Comparison of ENCODE assay signal across 8 mouse cellular contexts in the genomic region with DNA sequence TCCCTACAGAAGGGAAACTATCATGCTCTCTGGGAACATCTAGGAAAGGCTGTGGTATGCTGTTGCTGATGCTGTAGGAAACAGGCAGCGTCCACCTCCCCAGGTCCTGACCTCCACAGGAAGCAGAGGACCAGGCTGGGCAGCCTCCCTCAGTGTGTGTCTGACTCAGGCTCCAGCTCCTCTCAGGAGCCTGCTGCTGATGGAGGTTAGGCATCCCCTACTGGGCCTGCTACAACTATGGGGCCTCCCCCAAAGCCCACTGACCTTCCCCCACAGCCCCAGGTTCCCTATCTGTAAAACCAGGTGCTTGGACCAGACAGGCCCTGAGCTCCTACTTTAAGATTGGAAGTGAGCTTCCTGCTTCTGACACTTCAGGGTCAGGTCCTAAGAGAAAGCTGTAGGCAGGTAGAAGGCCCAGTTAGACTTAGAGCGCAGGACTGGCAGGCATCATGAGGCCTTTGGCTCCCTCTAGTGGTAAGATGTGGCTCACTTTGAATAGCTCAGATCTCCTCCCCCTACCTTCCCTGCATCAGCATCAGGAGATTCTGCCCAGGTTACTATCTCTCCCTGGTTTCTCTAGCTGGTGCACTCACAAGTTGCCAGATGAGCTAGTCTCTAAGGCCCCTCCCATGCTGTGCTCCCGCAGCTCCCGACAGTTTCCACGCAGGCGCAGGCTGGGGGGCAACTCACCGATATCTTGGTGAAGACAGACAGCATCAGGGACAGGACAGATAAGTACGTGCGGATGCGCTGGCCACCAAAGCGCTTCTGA. TPM values are rescaled to one million over a fixed set of nuclear protein-coding genes. Genes with fewer than 3 reads are reported as not detected.
DNase-seq lines count a peak whose midpoint lies in the region; ATAC-seq and TF ChIP-seq lines count a peak whose summit lies in the region.

No protein-coding gene starts in this region.

- H3K4me1 ChIP-seq in intestine, postnatal 0 days (replicated peaks; ENCODE audit: control insufficient read depth, insufficient read depth, low read length), result no peaks in the 10 kb centered on the region
- H3K4me1 ChIP-seq in midbrain, embryonic 11.5 days (ENCODE audit: control insufficient read depth, insufficient read depth, low read length), result no peaks in the 10 kb centered on the region

- H3K4me3 ChIP-seq in intestine, postnatal 0 days (ENCODE audit: low read depth, low read length), result no peak overlapping the region
- no peak overlapping the region for H3K4me3 ChIP-seq in midbrain, embryonic 11.5 days (ENCODE audit: low read depth, low read length)

- H3K27ac ChIP-seq in intestine, postnatal 0 days (ENCODE audit: low read depth, low read length), result no peak overlapping the region
- H3K27ac ChIP-seq in midbrain, embryonic 11.5 days (ENCODE audit: low read depth, low read length), result no peak overlapping the region

- peak; percentile 72 for ATAC-seq in granulocyte monocyte progenitor cell, adult 5-6 weeks (replicated peaks; ENCODE audit: poor library complexity, severe bottlenecking)
- peak; percentile 63; the same call in 1 of the 2 replicates for ATAC-seq in intestine, postnatal 0 days
- ATAC-seq in midbrain, embryonic 11.5 days (ENCODE audit: low FRiP score), result peak; percentile 50

- peak; percentile 96 for TF ChIP-seq CTCF in intestine, postnatal 0 days (IDR thresholded peaks at IDR 0.05; ENCODE audit: low read depth)

- no peaks in the 10 kb centered on the region for H3K9me3 ChIP-seq in intestine, postnatal 0 days (ENCODE audit: control insufficient read depth)
- H3K9me3 ChIP-seq in midbrain, embryonic 11.5 days (ENCODE audit: control insufficient read depth, low read length), result no peaks in the 10 kb centered on the region

- no peaks in the 10 kb centered on the region for H3K36me3 ChIP-seq in intestine, postnatal 0 days (ENCODE audit: control insufficient read depth, insufficient read depth)
- no peaks in the 10 kb centered on the region for H3K36me3 ChIP-seq in midbrain, embryonic 11.5 days (ENCODE audit: control insufficient read depth, insufficient read depth, low read length)

- DNase-seq in urinary bladder, adult 18-20 months (ENCODE audit: low spot score in 2 of 2), result peak; percentile 33 to 44
- DNase-seq in urinary bladder, postnatal 10 days (ENCODE audit: low spot score), result no peak
- DNase-seq in embryo, embryonic 9.5 days (ENCODE audit: extremely low spot score), result peak; percentile 80
- DNase-seq in left cerebral cortex, postnatal 25 days (ENCODE audit: low spot score in 2 of 2), result peak; percentile 81 to 88
- DNase-seq in midbrain, embryonic 11.5 days (ENCODE audit: low spot score, missing footprints), result peak; percentile 97
- DNase-seq in spleen, adult 18-20 months, result peak; percentile 24 to 54

- no peak overlapping the region for H3K9ac ChIP-seq in intestine, postnatal 0 days (ENCODE audit: low read depth, low read length)
- H3K9ac ChIP-seq in midbrain, embryonic 11.5 days (ENCODE audit: low read length), result no peak overlapping the region

- no peaks in the 10 kb centered on the region for H3K27me3 ChIP-seq in intestine, postnatal 0 days (replicated peaks; ENCODE audit: control insufficient read depth, insufficient read depth, low read length)
- no peaks in the 10 kb centered on the region for H3K27me3 ChIP-seq in midbrain, embryonic 11.5 days (ENCODE audit: control insufficient read depth, insufficient read depth, low read length)

- WGBS in intestine, postnatal 0 days, result 44% methylated on average over 11 of the region's 11 CpGs
- 45% methylated on average over 11 of the region's 11 CpGs for WGBS in midbrain, embryonic 11.5 days

- intact Hi-C loops in left cerebral cortex, postnatal 25 days (cut with DNase I), result loop anchor here (1.0 to 10.0 kb wide), 5 partner anchors 48 to 520 kb away; a partner anchor contains a TSS

- H3K4me2 ChIP-seq in intestine, postnatal 0 days (replicated peaks; ENCODE audit: low read depth), result no peak overlapping the region
- H3K4me2 ChIP-seq in midbrain, embryonic 11.5 days, result no peak overlapping the region

RNA-seq across cellular contexts. Expression of a gene that starts 6.1 kb away (rescaled TPM):
- not detected in 2 replicates for total RNA-seq in granulocyte monocyte progenitor cell, adult 5-6 weeks (2014; fragmentation: Nextera tagmentation)
- total RNA-seq in granulocyte monocyte progenitor cell, adult 5-6 weeks (2017), result not detected in 2 replicates
- polyA plus RNA-seq in intestine, postnatal 0 days (2015; fragmentation: Nextera tagmentation; extraction: Ambion mirVana), result 0.08 and 0.13 TPM in 2 replicates
- under 1 TPM; 0.21 to 0.23 TPM for total RNA-seq in left cerebral cortex, postnatal 25 days (2021)
- not detected in 2 replicates for polyA plus RNA-seq in midbrain, embryonic 11.5 days (2014; fragmentation: Nextera tagmentation; extraction: Ambion mirVana)

RNA-seq across cellular contexts. Expression of a gene that starts 30.6 kb away (rescaled TPM):
- total RNA-seq in granulocyte monocyte progenitor cell, adult 5-6 weeks (2014; fragmentation: Nextera tagmentation), result not detected in 2 replicates
- not detected in 2 replicates for total RNA-seq in granulocyte monocyte progenitor cell, adult 5-6 weeks (2017)
- polyA plus RNA-seq in intestine, postnatal 0 days (2015; fragmentation: Nextera tagmentation; extraction: Ambion mirVana), result 20.7 and 21.9 TPM in 2 replicates
- total RNA-seq in left cerebral cortex, postnatal 25 days (2021), result not detected
- polyA plus RNA-seq in midbrain, embryonic 11.5 days (2014; fragmentation: Nextera tagmentation; extraction: Ambion mirVana), result 0.19 and 0.59 TPM in 2 replicates

RNA-seq across cellular contexts. Expression of a gene that starts 47.4 kb away (rescaled TPM):
- total RNA-seq in granulocyte monocyte progenitor cell, adult 5-6 weeks (2014; fragmentation: Nextera tagmentation), result 33.3 and 48.5 TPM in 2 replicates
- 37.7 and 39.7 TPM in 2 replicates for total RNA-seq in granulocyte monocyte progenitor cell, adult 5-6 weeks (2017)
- 15.1 and 16.8 TPM in 2 replicates for polyA plus RNA-seq in intestine, postnatal 0 days (2015; fragmentation: Nextera tagmentation; extraction: Ambion mirVana)
- 10 to 100 TPM; 35.7 to 39.5 TPM for total RNA-seq in left cerebral cortex, postnatal 25 days (2021)
- polyA plus RNA-seq in midbrain, embryonic 11.5 days (2014; fragmentation: Nextera tagmentation; extraction: Ambion mirVana), result 51.7 and 55.4 TPM in 2 replicates
